Mouse (Mus musculus): Measurements from ENCODE around the gene Gpr12.

GRCm38 (mm10) chr5:146596612-146597502 is 11.8 kb upstream of the Gpr12 start:
- TF ChIP-seq EP300 (IDR thresholded peaks at IDR 0.05) (no peak), CTCF (IDR thresholded peaks at IDR 0.05) (no peak)
